Mouse (Mus musculus) gastrocnemius, postnatal 14 days (tissue): ENCODE measurements at regions not wholly inside any gene's neighbourhood (a gene's known extent, or its start where the extent isn't known, plus 50 kb on each side); places are given as distances from the start of the nearest gene placed in this dataset.
"Not testable (repeated sequence)": the region's sequence is repeated elsewhere in the genome, so short reads cannot be mapped to it uniquely, and the experiment has no call there.

Source experiments
- DNase-seq: peaks from one replicate; pipeline ENCODE4 v3.0.0; 2021; ENCODE audit warnings: mixed read lengths
- intact Hi-C: fragments of 180-260 bp; cut with DNase I; formaldehyde crosslinking; loops from one replicate; pipeline ENCODE4 v1.15.1; 2025; ENCODE audit warnings: low total_unique reads

- intact Hi-C loops: loop anchor here (5.0 kb wide), 1 partner anchor 203 kb away; no protein-coding TSS in a partner anchor
- DNase-seq: no peak
Measured at GRCm38 (mm10) chr16:50533881-50534280, 57.1 kb downstream of the Ccdc54 start.

- intact Hi-C loops: loop anchor here (5.0 to 10.0 kb wide), 2 partner anchors 95 to 208 kb away; partner anchors contain the start of gene Bbx
- peak; percentile 88 for DNase-seq
Measured at GRCm38 (mm10) chr16:50529511-50530416, 61.2 kb downstream of the Ccdc54 start.

GRCm38 (mm10) chr16:50528677-50529510 lies 62.1 kb downstream of the Ccdc54 start:
- DNase-seq: peak; percentile 73
- intact Hi-C loops: loop anchor here (10.0 kb wide), 1 partner anchor 94 kb away; the partner anchor contains the start of gene Bbx

GRCm38 (mm10) chr16:50528355-50528676 lies 62.6 kb downstream of the Ccdc54 start:
- intact Hi-C loops: loop anchor here (10.0 kb wide), 1 partner anchor 94 kb away; the partner anchor contains the start of gene Bbx
- DNase-seq: peak; percentile 26

GRCm38 (mm10) chr16:50526930-50527329 lies 64.0 kb downstream of the Ccdc54 start:
- DNase-seq: not testable (repeated sequence)
- intact Hi-C loops: loop anchor here (10.0 kb wide), 1 partner anchor 92 kb away; the partner anchor contains the start of gene Bbx

- intact Hi-C loops: loop anchor here (10.0 kb wide), 1 partner anchor 91 kb away; the partner anchor contains the start of gene Bbx
Measured at GRCm38 (mm10) chr16:50525934-50526366, 65.0 kb downstream of the Ccdc54 start.

GRCm38 (mm10) chr16:50525504-50525903 lies 65.5 kb downstream of the Ccdc54 start:
- no peak for DNase-seq
- intact Hi-C loops: loop anchor here (10.0 kb wide), 1 partner anchor 91 kb away; the partner anchor contains the start of gene Bbx

More at GRCm38 (mm10) chr16:50525934-50526366, 65.0 kb downstream of the Ccdc54 start:
- no peak for DNase-seq

GRCm38 (mm10) chr16:50519610-50520009 lies 71.3 kb downstream of the Ccdc54 start:
- intact Hi-C loops: loop anchor here (10.0 kb wide), 1 partner anchor 85 kb away; the partner anchor contains the start of gene Bbx
- DNase-seq: no peak

- no peak for DNase-seq
- intact Hi-C loops: no loop called here
Measured at GRCm38 (mm10) chr16:50516579-50516978, 74.4 kb downstream of the Ccdc54 start.

GRCm38 (mm10) chr16:50515039-50515438 lies 75.9 kb downstream of the Ccdc54 start:
- no peak for DNase-seq
- intact Hi-C loops: no loop called here

- intact Hi-C loops: no loop called here
- no peak for DNase-seq
Measured at GRCm38 (mm10) chr16:50512080-50512479, 78.9 kb downstream of the Ccdc54 start.

GRCm38 (mm10) chr16:50509529-50509895 lies 77.3 kb upstream of the Bbx start:
- DNase-seq: no peak
- intact Hi-C loops: no loop called here

GRCm38 (mm10) chr16:50508673-50509528 lies 76.7 kb upstream of the Bbx start:
- no peak for DNase-seq
- intact Hi-C loops: no loop called here

GRCm38 (mm10) chr16:50504619-50505018 lies 72.4 kb upstream of the Bbx start:
- no peak for DNase-seq
- intact Hi-C loops: no loop called here

GRCm38 (mm10) chr16:50498909-50499308 lies 66.7 kb upstream of the Bbx start:
- DNase-seq: no peak
- intact Hi-C loops: no loop called here

- intact Hi-C loops: no loop called here
- no peak for DNase-seq
Measured at GRCm38 (mm10) chr16:50493662-50494061, 61.5 kb upstream of the Bbx start.

GRCm38 (mm10) chr16:50489244-50489643 lies 57.1 kb upstream of the Bbx start:
- DNase-seq: no peak
- intact Hi-C loops: no loop called here

- DNase-seq: no peak
- intact Hi-C loops: no loop called here
Measured at GRCm38 (mm10) chr16:50482360-50482786, 50.2 kb upstream of the Bbx start.
